Mouse (Mus musculus): ENCODE data around the gene Usp54. TPM values are rescaled to one million over a fixed set of nuclear protein-coding genes. Genes with fewer than 3 reads are reported as not detected.

The Usp54 gene
- polyA plus RNA-seq, 1 experiment from 2014 or later, result 0.58 TPM

DNA sequence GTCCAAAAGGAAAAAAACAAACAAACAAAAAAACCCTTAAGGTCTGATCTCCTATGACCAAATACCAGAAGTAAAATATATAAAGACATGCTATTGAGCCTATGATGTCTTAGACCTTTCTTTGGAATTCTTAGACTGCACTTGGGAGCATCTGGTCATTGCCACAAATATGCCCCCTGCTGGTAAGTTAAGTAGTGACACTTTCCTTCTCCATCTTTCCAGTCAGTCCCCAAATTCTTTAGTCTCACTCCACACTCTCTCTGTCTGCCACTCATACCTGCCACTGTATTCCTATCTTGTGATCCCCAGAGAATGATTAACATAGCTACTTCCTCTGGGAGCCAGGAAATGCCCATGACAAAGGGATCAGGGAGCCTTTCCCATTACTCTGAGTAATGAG lies 17.5 kb upstream of the Usp54 start:
- Histone ChIP-seq H3K4me1 (ENCODE audit: insufficient read depth) (peaks cover 15% of the 10 kb centered on the region), H3K4me2 (ENCODE audit: low read depth, low read length) (no peak overlapping the region), H3K27me3 (ENCODE audit: insufficient read depth, low read length) (peaks cover 23% of the 10 kb centered on the region), H3K36me3 (replicated peaks; ENCODE audit: insufficient read depth, low read length) (no peaks in the 10 kb centered on the region), H3K9ac (replicated peaks) (no peak overlapping the region), H3K9me3 (ENCODE audit: low read length) (no peaks in the 10 kb centered on the region), H3K27ac (ENCODE audit: low read depth) (no peak overlapping the region), H3K4me3 (ENCODE audit: low read depth, low read length) (no peak overlapping the region)
- no peak for ATAC-seq
- TF ChIP-seq EP300 (IDR thresholded peaks at IDR 0.05; ENCODE audit: low read depth) (no peak), CTCF (IDR thresholded peaks at IDR 0.05; ENCODE audit: low read depth) (peak; percentile 84)
- no peak for DNase-seq

DNA sequence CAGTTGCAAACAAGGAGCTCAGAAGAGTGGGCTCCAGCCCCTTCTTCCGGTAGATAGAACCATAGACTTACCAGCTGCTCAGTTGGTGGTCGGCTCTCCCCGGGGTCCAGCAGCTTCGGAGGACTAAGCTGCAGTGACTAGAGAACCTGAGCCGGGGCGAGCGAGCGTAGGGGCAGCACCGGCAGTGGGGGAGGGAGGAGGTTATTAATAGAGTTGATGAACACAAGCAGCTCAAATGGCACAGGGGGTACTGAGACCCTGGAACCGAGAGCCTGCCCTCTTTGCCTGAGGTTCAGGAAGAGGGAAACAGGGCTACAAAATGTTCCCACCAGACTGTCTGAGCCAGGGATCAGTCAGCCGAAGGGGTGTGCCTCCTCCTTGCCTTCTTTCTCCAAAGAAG lies 15.5 kb upstream of the Usp54 start, which contains the start of gene Myoz1:
TSS of gene Myoz1 (minus strand) at position 180 of the 400 bp plus-strand sequence.
- no peak within 1 kb of the TSS for H3K9ac ChIP-seq (replicated peaks)
- H3K4me3 ChIP-seq (ENCODE audit: low read depth, low read length), result no peak within 1 kb of the TSS
- ATAC-seq (no peak), DNase-seq (no peak)
- TF ChIP-seq CTCF (IDR thresholded peaks at IDR 0.05; ENCODE audit: low read depth) (no peak), EP300 (IDR thresholded peaks at IDR 0.05; ENCODE audit: low read depth) (no peak)
- peaks cover 3% of the 10 kb centered on the region for H3K27me3 ChIP-seq (ENCODE audit: insufficient read depth, low read length)
- H3K27ac ChIP-seq (ENCODE audit: low read depth), result peak within 1 kb of the TSS; percentile 60
- no peaks in the 10 kb centered on the region for H3K36me3 ChIP-seq (replicated peaks; ENCODE audit: insufficient read depth, low read length)
- no peak within 1 kb of the TSS for H3K4me2 ChIP-seq (ENCODE audit: low read depth, low read length)
- WGBS (ENCODE audit: insufficient replicate concordance), result 70% methylated on average over 11 of the region's 11 CpGs
- H3K9me3 ChIP-seq (ENCODE audit: low read length), result no peaks in the 10 kb centered on the region
- peaks cover 12% of the 10 kb centered on the region; the same call in 1 of the 2 replicates for H3K4me1 ChIP-seq (ENCODE audit: insufficient read depth)

DNA sequence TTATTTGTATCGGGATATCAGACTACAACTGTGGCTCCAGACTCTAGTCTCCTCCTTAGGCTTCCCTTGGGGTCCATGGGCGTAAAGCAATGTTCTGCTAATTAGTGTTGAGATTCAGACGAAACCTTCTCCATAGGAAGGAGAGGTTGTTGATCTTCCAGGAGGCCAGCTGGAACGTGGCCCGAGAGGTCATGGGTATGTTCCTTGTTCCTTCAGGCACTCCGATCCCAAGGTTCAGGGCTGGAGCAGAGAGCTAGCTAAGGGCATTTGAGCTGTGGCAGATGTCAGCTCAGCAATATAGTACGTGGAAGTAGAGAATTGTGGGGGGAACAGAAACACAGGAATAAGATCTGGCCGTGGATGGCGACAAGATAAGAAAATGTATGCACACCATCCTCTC lies 14.9 kb upstream of the Usp54 start:
- DNase-seq (no peak), ATAC-seq (no peak)
- Histone ChIP-seq H3K4me2 (ENCODE audit: low read depth, low read length) (no peak overlapping the region), H3K36me3 (replicated peaks; ENCODE audit: insufficient read depth, low read length) (no peaks in the 10 kb centered on the region), H3K9me3 (ENCODE audit: low read length) (no peaks in the 10 kb centered on the region), H3K9ac (replicated peaks) (no peak overlapping the region), H3K27ac (ENCODE audit: low read depth) (peak overlapping the region; percentile 60), H3K27me3 (ENCODE audit: insufficient read depth, low read length) (no peaks in the 10 kb centered on the region), H3K4me1 (ENCODE audit: insufficient read depth) (peaks cover 11% of the 10 kb centered on the region; the same call in 1 of the 2 replicates), H3K4me3 (ENCODE audit: low read depth, low read length) (no peak overlapping the region)
- TF ChIP-seq CTCF (IDR thresholded peaks at IDR 0.05; ENCODE audit: low read depth) (no peak), EP300 (IDR thresholded peaks at IDR 0.05; ENCODE audit: low read depth) (no peak)
- WGBS (ENCODE audit: insufficient replicate concordance), result 70% methylated on average over 9 of the region's 9 CpGs

DNA sequence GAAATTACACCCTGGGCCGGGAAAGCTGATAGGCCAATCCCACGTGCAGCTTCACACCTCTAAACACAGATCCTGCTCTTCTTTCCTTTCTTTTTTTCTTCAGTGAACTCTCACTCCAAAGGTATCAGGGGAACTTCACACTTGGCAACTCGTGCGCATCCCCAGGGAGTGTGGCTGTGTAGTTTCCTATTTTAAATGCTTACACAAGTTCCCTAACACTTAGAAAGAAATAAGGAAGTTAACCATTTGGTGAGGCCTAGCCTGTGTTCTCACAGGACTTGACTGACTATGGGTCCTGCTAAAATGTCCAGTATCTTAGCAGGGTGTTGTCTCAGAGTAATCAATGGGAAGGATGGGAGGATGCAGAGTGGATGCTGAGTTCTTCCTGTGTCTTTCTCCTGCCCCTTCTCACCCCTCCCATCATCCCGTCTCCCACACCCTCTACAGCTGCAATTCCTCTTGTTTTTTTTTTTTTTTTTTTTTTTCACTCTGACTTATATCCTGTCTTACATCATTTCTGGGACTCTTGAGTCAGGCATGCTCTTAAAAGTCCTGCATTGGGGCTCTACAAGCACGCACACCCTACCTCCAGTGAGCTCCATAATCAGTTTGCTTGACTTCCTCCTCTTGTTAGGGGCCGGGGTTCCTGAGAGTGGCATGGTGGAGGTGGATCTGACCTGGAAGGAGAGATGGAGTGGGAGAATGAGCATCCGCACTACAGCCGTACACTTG lies 14.0 kb upstream of the Usp54 start:
- no peaks in the 10 kb centered on the region for H3K27me3 ChIP-seq (ENCODE audit: insufficient read depth, low read length)
- H3K27ac ChIP-seq (ENCODE audit: low read depth), result peak overlapping the region; percentile 60
- H3K36me3 ChIP-seq (replicated peaks; ENCODE audit: insufficient read depth, low read length), result no peaks in the 10 kb centered on the region
- H3K9me3 ChIP-seq (ENCODE audit: low read length), result no peaks in the 10 kb centered on the region
- no peak overlapping the region for H3K4me3 ChIP-seq (ENCODE audit: low read depth, low read length)
- ATAC-seq (peak; percentile 38; the same call in 1 of the 2 replicates), DNase-seq (no peak)
- no peak for TF ChIP-seq EP300 (IDR thresholded peaks at IDR 0.05; ENCODE audit: low read depth)
- TF ChIP-seq CTCF (IDR thresholded peaks at IDR 0.05; ENCODE audit: low read depth), result no peak
- H3K4me2 ChIP-seq (ENCODE audit: low read depth, low read length), result no peak overlapping the region
- peaks cover 6% of the 10 kb centered on the region; the same call in 1 of the 2 replicates for H3K4me1 ChIP-seq (ENCODE audit: insufficient read depth)
- H3K9ac ChIP-seq (replicated peaks), result no peak overlapping the region
- WGBS (ENCODE audit: insufficient replicate concordance), result 63% methylated on average over 9 of the region's 9 CpGs

DNA sequence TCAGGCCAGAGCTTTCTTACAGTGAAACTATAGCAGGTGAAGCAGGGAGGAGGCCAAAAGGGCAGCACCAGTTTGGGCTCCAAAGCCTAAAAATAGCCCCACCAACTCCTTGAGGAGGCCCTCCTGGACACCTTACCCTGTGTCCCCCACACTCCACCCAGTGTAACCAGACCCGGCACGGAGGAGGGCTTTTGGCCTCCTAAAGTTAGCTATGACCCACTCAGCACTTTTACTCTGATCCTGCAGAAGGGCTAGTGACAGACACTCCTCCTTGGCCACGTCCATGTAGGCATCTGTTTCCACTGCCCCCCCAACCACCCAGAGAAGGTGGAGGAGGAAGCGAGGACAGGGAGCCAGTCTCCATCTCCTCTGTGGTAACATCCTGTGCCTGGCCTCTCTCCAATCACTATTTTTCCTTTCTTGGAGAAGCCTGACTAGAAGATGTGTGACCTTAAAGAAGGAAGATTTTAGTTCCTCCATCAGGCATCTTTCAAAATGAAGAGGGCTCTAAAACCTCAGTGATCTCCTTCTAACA lies 10.9 kb upstream of the Usp54 start:
- Histone ChIP-seq H3K27me3 (ENCODE audit: insufficient read depth, low read length) (no peaks in the 10 kb centered on the region), H3K9ac (replicated peaks) (no peak overlapping the region), H3K27ac (ENCODE audit: low read depth) (no peak overlapping the region), H3K4me3 (ENCODE audit: low read depth, low read length) (no peak overlapping the region), H3K9me3 (ENCODE audit: low read length) (no peaks in the 10 kb centered on the region), H3K4me2 (ENCODE audit: low read depth, low read length) (no peak overlapping the region), H3K4me1 (ENCODE audit: insufficient read depth) (peaks cover 6% of the 10 kb centered on the region; the same call in 1 of the 2 replicates), H3K36me3 (replicated peaks; ENCODE audit: insufficient read depth, low read length) (no peaks in the 10 kb centered on the region)
- ATAC-seq (no peak), DNase-seq (no peak)
- 57% methylated on average over 4 of the region's 4 CpGs for WGBS (ENCODE audit: insufficient replicate concordance)
- no peak for TF ChIP-seq CTCF (IDR thresholded peaks at IDR 0.05; ENCODE audit: low read depth)
- TF ChIP-seq EP300 (IDR thresholded peaks at IDR 0.05; ENCODE audit: low read depth), result no peak

DNA sequence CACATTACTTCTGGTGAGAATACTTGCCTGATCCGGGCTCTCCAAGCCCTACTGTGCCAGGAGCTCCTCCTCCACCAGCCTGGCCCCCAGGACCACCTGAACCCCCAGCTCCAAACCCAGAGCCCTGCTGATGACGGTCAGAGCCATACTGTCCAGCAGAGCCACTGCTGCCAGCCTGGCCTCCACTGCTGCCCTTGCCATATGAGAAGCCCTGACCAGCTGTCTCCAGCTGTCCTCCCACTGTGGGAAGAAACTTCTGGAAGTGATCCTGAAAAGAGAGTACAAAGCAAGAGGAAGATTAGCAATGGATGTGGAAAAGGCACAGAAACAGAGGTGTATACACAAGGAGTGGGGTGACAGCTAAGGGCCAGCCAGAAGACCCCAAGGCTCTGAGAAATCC lies 10.1 kb upstream of the Usp54 start:
- 69% methylated on average over 2 of the region's 2 CpGs for WGBS (ENCODE audit: insufficient replicate concordance)
- Histone ChIP-seq H3K4me1 (ENCODE audit: insufficient read depth) (peaks cover 6% of the 10 kb centered on the region; the same call in 1 of the 2 replicates), H3K4me3 (ENCODE audit: low read depth, low read length) (no peak overlapping the region), H3K9me3 (ENCODE audit: low read length) (no peaks in the 10 kb centered on the region), H3K9ac (replicated peaks) (no peak overlapping the region), H3K36me3 (replicated peaks; ENCODE audit: insufficient read depth, low read length) (no peaks in the 10 kb centered on the region), H3K27ac (ENCODE audit: low read depth) (no peak overlapping the region), H3K4me2 (ENCODE audit: low read depth, low read length) (no peak overlapping the region), H3K27me3 (ENCODE audit: insufficient read depth, low read length) (no peaks in the 10 kb centered on the region)
- DNase-seq, result no peak
- no peak for TF ChIP-seq EP300 (IDR thresholded peaks at IDR 0.05; ENCODE audit: low read depth)
- no peak for TF ChIP-seq CTCF (IDR thresholded peaks at IDR 0.05; ENCODE audit: low read depth)
- ATAC-seq, result no peak
